Mouse (Mus musculus) layer of hippocampus, adult 9-11 months (tissue): ENCODE results near the gene Siglec1.
A peak's percentile ranks its signal among the peaks of the same experiment; 100 is the strongest.
"Not testable (repeated sequence)": the region's sequence is repeated elsewhere in the genome, so short reads cannot be mapped to it uniquely, and the experiment has no call there.

Experiments used
- DNase-seq: peaks from one replicate; pipeline ENCODE4 v3.0.0; 2022

Gene Siglec1

GRCm38 (mm10) chr2:131046025-131046424 lies 40.5 kb downstream of the Siglec1 start:
- no peak for DNase-seq

GRCm38 (mm10) chr2:131044989-131045720 lies 41.4 kb downstream of the Siglec1 start:
- no peak for DNase-seq

GRCm38 (mm10) chr2:131044354-131044852 lies 42.2 kb downstream of the Siglec1 start:
- no peak for DNase-seq

GRCm38 (mm10) chr2:131042988-131043387 lies 43.6 kb downstream of the Siglec1 start, which contains the start of gene Gfra4:
Gene Gfra4 (minus strand): TSS chr2:131043088.
- no peak for DNase-seq

- peak; percentile 81 for DNase-seq
These were observed 45.4 kb downstream of the Siglec1 start for GRCm38 (mm10) chr2:131040854-131041825.

GRCm38 (mm10) chr2:131038675-131039074 lies 47.9 kb downstream of the Siglec1 start:
- no peak for DNase-seq

GRCm38 (mm10) chr2:131038197-131038596 lies 48.4 kb downstream of the Siglec1 start:
- DNase-seq: no peak

- DNase-seq: peak; percentile 40
These were observed 49.2 kb downstream of the Siglec1 start for GRCm38 (mm10) chr2:131037226-131037990.

- DNase-seq: no peak
These were observed 49.8 kb downstream of the Siglec1 start for GRCm38 (mm10) chr2:131036757-131037156.

- no peak for DNase-seq
These were observed 50.2 kb downstream of the Siglec1 start for GRCm38 (mm10) chr2:131036343-131036742.

- not testable (repeated sequence) for DNase-seq
These were observed 55.2 kb downstream of the Siglec1 start for GRCm38 (mm10) chr2:131031406-131031805.

- DNase-seq: no peak
These were observed 55.6 kb downstream of the Siglec1 start for GRCm38 (mm10) chr2:131030998-131031397.

GRCm38 (mm10) chr2:131030561-131030960 lies 56.0 kb downstream of the Siglec1 start:
- DNase-seq: no peak

- no peak for DNase-seq
These were observed 57.3 kb downstream of the Siglec1 start for GRCm38 (mm10) chr2:131029065-131029935.

- no peak for DNase-seq
These were observed 59.6 kb downstream of the Siglec1 start for GRCm38 (mm10) chr2:131026941-131027340.

GRCm38 (mm10) chr2:131025230-131025629 lies 61.3 kb downstream of the Siglec1 start:
- DNase-seq: no peak
